8 mouse cellular contexts compared by ENCODE assay signal in genomic region chr5:100673745-100674486, GRCm38 (mm10). TPM values are rescaled to one million over a fixed set of nuclear protein-coding genes. Genes with fewer than 3 reads are reported as not detected.
A peak's percentile ranks its signal among the peaks of the same experiment; 100 is the strongest.
DNase-seq lines count a peak whose midpoint lies in the region; ATAC-seq and TF ChIP-seq lines count a peak whose summit lies in the region.

No protein-coding gene starts in this region.

- no peak for TF ChIP-seq EP300 in heart, adult 2 months (IDR thresholded peaks at IDR 0.05; ENCODE audit: insufficient read depth, low read depth, low read length)

- WGBS in embryonic facial prominence, embryonic 13.5 days: under 1% methylated on average over 71 of the region's 71 CpGs
- WGBS in heart, adult 2 months: under 1% methylated on average over 68 of the region's 71 CpGs
- WGBS in limb, embryonic 14.5 days: under 1% methylated on average over 48 of the region's 71 CpGs
- WGBS in midbrain, embryonic 16.5 days: under 1% methylated on average over 49 of the region's 71 CpGs
- WGBS in spleen, adult 2 months: under 1% methylated on average over 71 of the region's 71 CpGs

- peak; percentile 86 for DNase-seq in 416B (ENCODE audit: low read depth)
- DNase-seq in adrenal gland, postnatal 4 days (ENCODE audit: low spot score in 2 of 2): peak; percentile 80 to 82
- DNase-seq in heart, adult 2 months: peak; percentile 91 to 95
- peak; percentile 82 to 87 for DNase-seq in kidney, adult 8-10 months
- DNase-seq in limb, embryonic 14.5 days (ENCODE audit: low spot score): peak; percentile 87
- peak; percentile 52 to 85 for DNase-seq in spleen, adult 2 months (ENCODE audit: low read depth in 1 of 2, low spot score in 2 of 2)

- H3K9ac ChIP-seq in embryonic facial prominence, embryonic 13.5 days: peak overlapping the region; percentile 89
- peak overlapping the region; percentile 97 for H3K9ac ChIP-seq in heart, adult 2 months (ENCODE audit: low read depth, low read length)
- H3K9ac ChIP-seq in limb, embryonic 14.5 days (ENCODE audit: low read depth, low read length, severe bottlenecking): peak overlapping the region; percentile 85
- H3K9ac ChIP-seq in midbrain, embryonic 16.5 days (ENCODE audit: low read depth, low read length): peak overlapping the region; percentile 89

- H3K4me2 ChIP-seq in embryonic facial prominence, embryonic 13.5 days: peak overlapping the region; percentile 63
- peak overlapping the region; percentile 82 for H3K4me2 ChIP-seq in limb, embryonic 14.5 days (replicated peaks; ENCODE audit: low read depth, low read length, severe bottlenecking)
- peak overlapping the region; percentile 71 for H3K4me2 ChIP-seq in midbrain, embryonic 16.5 days (ENCODE audit: low read length)

- H3K9me3 ChIP-seq in embryonic facial prominence, embryonic 13.5 days: no peaks in the 10 kb centered on the region
- no peaks in the 10 kb centered on the region for H3K9me3 ChIP-seq in limb, embryonic 14.5 days (ENCODE audit: control insufficient read depth, low read length)
- H3K9me3 ChIP-seq in midbrain, embryonic 16.5 days (replicated peaks; ENCODE audit: control insufficient read depth, low read length, poor library complexity, severe bottlenecking): no peaks in the 10 kb centered on the region

- no peaks in the 10 kb centered on the region for H3K27me3 ChIP-seq in embryonic facial prominence, embryonic 13.5 days
- no peaks in the 10 kb centered on the region for H3K27me3 ChIP-seq in heart, adult 2 months (ENCODE audit: control insufficient read depth, insufficient read depth, low read length)
- H3K27me3 ChIP-seq in limb, embryonic 14.5 days (ENCODE audit: control insufficient read depth, insufficient read depth, low read length): no peaks in the 10 kb centered on the region
- H3K27me3 ChIP-seq in midbrain, embryonic 16.5 days (ENCODE audit: control insufficient read depth, insufficient read depth, low read depth, low read length): no peaks in the 10 kb centered on the region
- H3K27me3 ChIP-seq in spleen, adult 2 months (ENCODE audit: control insufficient read depth, insufficient read depth, low read length): no peaks in the 10 kb centered on the region

- peak; percentile 93 for ATAC-seq in embryonic facial prominence, embryonic 13.5 days (ENCODE audit: insufficient number of reproducible peaks, insufficient read depth, low FRiP score, low TSS enrichment, low read depth)
- ATAC-seq in limb, embryonic 14.5 days (ENCODE audit: low FRiP score, low read depth): peak; percentile 95
- peak; percentile 96 for ATAC-seq in midbrain, embryonic 16.5 days

- peaks cover 1% of the 10 kb centered on the region; the same call in 1 of the 2 replicates for H3K79me2 ChIP-seq in heart, adult 2 months (replicated peaks; ENCODE audit: control insufficient read depth, insufficient read depth, low read length)

- H3K27ac ChIP-seq in embryonic facial prominence, embryonic 13.5 days: peak overlapping the region; percentile 68
- H3K27ac ChIP-seq in heart, adult 2 months: peak overlapping the region; percentile 77
- H3K27ac ChIP-seq in limb, embryonic 14.5 days (replicated peaks; ENCODE audit: low read depth, low read length): peak overlapping the region; percentile 43; the same call in 1 of the 2 replicates
- peak overlapping the region; percentile 63 for H3K27ac ChIP-seq in midbrain, embryonic 16.5 days (ENCODE audit: low read length)
- no peak overlapping the region for H3K27ac ChIP-seq in spleen, adult 2 months (ENCODE audit: insufficient read depth, low read length)

- TF ChIP-seq CTCF in heart, adult 2 months (IDR thresholded peaks at IDR 0.05): no peak
- TF ChIP-seq CTCF in spleen, adult 2 months (IDR thresholded peaks at IDR 0.05; ENCODE audit: extremely low read depth, insufficient read depth, insufficient read length, insufficient replicate concordance): no peak

- H3K4me3 ChIP-seq in embryonic facial prominence, embryonic 13.5 days: peak overlapping the region; percentile 81
- H3K4me3 ChIP-seq in heart, adult 2 months: peak overlapping the region; percentile 80
- H3K4me3 ChIP-seq in limb, embryonic 14.5 days (replicated peaks; ENCODE audit: low read length): peak overlapping the region; percentile 74
- peak overlapping the region; percentile 54 for H3K4me3 ChIP-seq in midbrain, embryonic 16.5 days (ENCODE audit: low read depth, low read length)
- H3K4me3 ChIP-seq in spleen, adult 2 months (ENCODE audit: extremely low read depth, insufficient read depth, insufficient read length): peak overlapping the region; percentile 73

- peak; percentile 48 for TF ChIP-seq POLR2A in heart, adult 2 months (IDR thresholded peaks at IDR 0.05; ENCODE audit: insufficient read depth, low read depth, low read length)
- TF ChIP-seq POLR2A in limb, embryonic 14.5 days (IDR thresholded peaks at IDR 0.05; ENCODE audit: borderline replicate concordance, extremely low read depth, insufficient read depth, insufficient read length): peak; percentile 85; the same call in 1 of the 2 replicates
- peak; percentile 78 for TF ChIP-seq POLR2A in spleen, adult 2 months (IDR thresholded peaks at IDR 0.05; ENCODE audit: low read depth, low read length)

- peaks cover 17% of the 10 kb centered on the region for H3K4me1 ChIP-seq in embryonic facial prominence, embryonic 13.5 days
- no peaks in the 10 kb centered on the region; the same call in 1 of the 2 replicates for H3K4me1 ChIP-seq in heart, adult 2 months (ENCODE audit: control insufficient read depth, insufficient read depth, low read length)
- peaks cover 9% of the 10 kb centered on the region for H3K4me1 ChIP-seq in limb, embryonic 14.5 days (ENCODE audit: control insufficient read depth, insufficient read depth, low read length)
- H3K4me1 ChIP-seq in midbrain, embryonic 16.5 days (ENCODE audit: control insufficient read depth, insufficient read depth, low read length): peaks cover 9% of the 10 kb centered on the region
- H3K4me1 ChIP-seq in spleen, adult 2 months (ENCODE audit: control insufficient read depth, insufficient read depth, insufficient read length): no peaks in the 10 kb centered on the region; the same call in 1 of the 2 replicates

- intact Hi-C loops in heart, adult 2 months (cut with DNase I): loop anchor here (2.0 to 10.0 kb wide), 4 partner anchors 123 to 249 kb away; partner anchors contain the start of genes Helq and Mrps18c

- peaks cover 11% of the 10 kb centered on the region; the same call in 1 of the 2 replicates for H3K36me3 ChIP-seq in embryonic facial prominence, embryonic 13.5 days
- H3K36me3 ChIP-seq in heart, adult 2 months (ENCODE audit: control insufficient read depth, insufficient read depth, low read length): no peaks in the 10 kb centered on the region
- no peaks in the 10 kb centered on the region for H3K36me3 ChIP-seq in limb, embryonic 14.5 days (ENCODE audit: control insufficient read depth, insufficient read depth, low read length)
- H3K36me3 ChIP-seq in midbrain, embryonic 16.5 days (ENCODE audit: control insufficient read depth, insufficient read depth, low read length): no peaks in the 10 kb centered on the region
- no peaks in the 10 kb centered on the region for H3K36me3 ChIP-seq in spleen, adult 2 months (ENCODE audit: control insufficient read depth, insufficient read depth, low read length)

RNA-seq across cellular contexts. Expression of gene Coq2, which starts 1.0 kb away (rescaled TPM):
- 10 to 100 TPM; 56.4 to 57.1 TPM for total RNA-seq in adrenal gland, postnatal 4 days (2021)
- 57.2 and 58.9 TPM in 2 replicates for polyA plus RNA-seq in embryonic facial prominence, embryonic 13.5 days (2015; fragmentation: Nextera tagmentation; extraction: Ambion mirVana)
- total RNA-seq in heart, adult 2 months (2021): 100 to 1,000 TPM in 1 of 2 experiments, 10 to 100 TPM in 1; 95.9 to 109 TPM
- polyA plus RNA-seq in heart, adult 2 months (2012; rRNA removed): 106 and 161 TPM in 2 replicates
- 91.2 and 116 TPM in 2 replicates for polyA plus RNA-seq in limb, embryonic 14.5 days (2012; rRNA removed)
- polyA plus RNA-seq in limb, embryonic 14.5 days (2014; fragmentation: Nextera tagmentation; extraction: Ambion mirVana): 56.2 and 63.1 TPM in 2 replicates
- 46.1 and 48.2 TPM in 2 replicates for polyA plus RNA-seq in midbrain, embryonic 16.5 days (2015; fragmentation: Nextera tagmentation; extraction: Ambion mirVana)
- 43.1 and 84.8 TPM in 2 replicates for polyA plus RNA-seq in spleen, adult 2 months (2012; rRNA removed)

RNA-seq across cellular contexts. Expression of gene Hpse, which starts 45.6 kb away (rescaled TPM):
- 1 to 10 TPM; 2.0 to 2.3 TPM for total RNA-seq in adrenal gland, postnatal 4 days (2021)
- 4.5 and 4.7 TPM in 2 replicates for polyA plus RNA-seq in embryonic facial prominence, embryonic 13.5 days (2015; fragmentation: Nextera tagmentation; extraction: Ambion mirVana)
- total RNA-seq in heart, adult 2 months (2021): 1 to 10 TPM; 1.0 to 2.3 TPM
- polyA plus RNA-seq in heart, adult 2 months (2012; rRNA removed): 0.88 and 1.2 TPM in 2 replicates
- 4.5 and 4.9 TPM in 2 replicates for polyA plus RNA-seq in limb, embryonic 14.5 days (2012; rRNA removed)
- polyA plus RNA-seq in limb, embryonic 14.5 days (2014; fragmentation: Nextera tagmentation; extraction: Ambion mirVana): 3.9 and 4.4 TPM in 2 replicates
- 0.24 and 0.27 TPM in 2 replicates for polyA plus RNA-seq in midbrain, embryonic 16.5 days (2015; fragmentation: Nextera tagmentation; extraction: Ambion mirVana)
- 7.3 and 22.2 TPM in 2 replicates for polyA plus RNA-seq in spleen, adult 2 months (2012; rRNA removed)
